Mouse (Mus musculus) hindbrain, embryonic 13.5 days (tissue): ENCODE measurements around the gene Sypl. TPM values are rescaled to one million over a fixed set of nuclear protein-coding genes. Genes with fewer than 3 reads are reported as not detected.

ENCODE experiments used
- ATAC-seq: fragments of 200-750 bp; cut with Nextera tagmentation; 2 replicates; pipeline ENCODE4 v1.8.0; 2017; ENCODE audit warnings: moderate TSS enrichment; ENCODE audit not compliant: low FRiP score
- H3K27ac ChIP-seq: fragments of 300-500 bp; sonication (generic); 2 replicates; pipeline ENCODE4 v1.5.1; 2015; ENCODE audit warnings: inconsistent platforms, mild to moderate bottlenecking, moderate library complexity
- H3K27me3 ChIP-seq: fragments of 300-500 bp; sonication (generic); 2 replicates; pipeline ENCODE4 v1.6.1; 2015; ENCODE audit warnings: mild to moderate bottlenecking, inconsistent platforms
- H3K36me3 ChIP-seq: fragments of 300-500 bp; sonication (generic); 2 replicates; pipeline ENCODE4 v1.6.1; 2015; ENCODE audit warnings: mild to moderate bottlenecking, inconsistent platforms
- H3K4me1 ChIP-seq: fragments of 300-500 bp; sonication (generic); replicated peaks from 2 replicates; pipeline ENCODE4 v1.6.1; 2015; ENCODE audit warnings: inconsistent platforms
- H3K4me2 ChIP-seq: fragments of 300-500 bp; sonication (generic); 2 replicates; pipeline ENCODE4 v1.6.1; 2015; ENCODE audit warnings: inconsistent platforms, mild to moderate bottlenecking, moderate library complexity
- H3K4me3 ChIP-seq: fragments of 300-500 bp; sonication (generic); 2 replicates; pipeline ENCODE4 v1.5.1; 2015; ENCODE audit warnings: mild to moderate bottlenecking, inconsistent platforms
- H3K9ac ChIP-seq: fragments of 300-500 bp; sonication (generic); 2 replicates; pipeline ENCODE4 v1.6.1; 2015; ENCODE audit warnings: mild to moderate bottlenecking, inconsistent platforms
- H3K9me3 ChIP-seq: fragments of 300-500 bp; sonication (generic); 2 replicates; pipeline ENCODE4 v1.6.1; 2016; ENCODE audit warnings: inconsistent platforms
- WGBS: fragments of 180-500 bp; shearing (Covaris S2); methylation state at CpG from one replicate; pipeline ENCODE4 v1.1.7; 2015; 5-methylcytosine and 5-hydroxymethylcytosine counted together
- polyA plus RNA-seq: library from polyadenylated mRNA; unstranded; fragments of >200 nt; fragmentation: Nextera tagmentation; extraction: Ambion mirVana; gene quantifications from 2 replicates; pipeline ENCODE4 v1.2.1, GENCODE M21; 2015

Sypl gene
- polyA plus RNA-seq, 1 experiment from 2014 or later: 45.3 TPM

DNA sequence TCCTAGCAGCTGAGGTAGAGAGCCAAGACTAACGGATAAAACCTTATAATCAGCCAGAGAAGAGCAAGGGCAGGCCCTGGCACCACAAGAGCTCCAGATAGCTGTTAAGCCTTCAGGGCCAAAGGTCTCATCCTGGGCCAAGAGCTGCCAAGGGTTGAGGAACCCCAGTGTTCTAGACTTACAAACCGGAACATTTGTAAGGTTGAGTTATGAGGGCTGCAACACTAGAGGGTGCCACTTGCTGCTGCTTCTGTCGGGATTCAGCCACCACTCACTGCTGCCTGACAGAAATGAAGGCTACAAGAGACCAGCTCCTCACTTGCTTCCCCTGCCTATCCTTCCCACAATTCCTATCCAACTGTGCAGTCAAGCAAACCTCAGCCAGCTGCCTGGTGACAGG lies 1.3 kb upstream of the Sypl start:
- Histone ChIP-seq H3K9ac (no peak overlapping the region), H3K27ac (no peak overlapping the region), H3K9me3 (no peaks in the 10 kb centered on the region), H3K4me3 (no peak overlapping the region), H3K4me2 (no peak overlapping the region), H3K27me3 (no peaks in the 10 kb centered on the region), H3K36me3 (no peaks in the 10 kb centered on the region), H3K4me1 (peaks cover 29% of the 10 kb centered on the region)
- WGBS: 36% methylated on average over 3 of the region's 3 CpGs
- no peak for ATAC-seq

- H3K4me2 ChIP-seq: peak overlapping the region; percentile 68
- WGBS: 15% methylated on average over 6 of the region's 6 CpGs
- no peaks in the 10 kb centered on the region for H3K27me3 ChIP-seq
- H3K4me1 ChIP-seq: peaks cover 30% of the 10 kb centered on the region
- peak overlapping the region; percentile 98 for H3K27ac ChIP-seq
- H3K9me3 ChIP-seq: no peaks in the 10 kb centered on the region
- peak overlapping the region; percentile 72 for H3K9ac ChIP-seq
- no peaks in the 10 kb centered on the region for H3K36me3 ChIP-seq
- ATAC-seq: no peak
- peak overlapping the region; percentile 76 for H3K4me3 ChIP-seq
Observed at GRCm38 (mm10) chr12:32953066-32953465, 625 bp upstream of the Sypl start.

DNA sequence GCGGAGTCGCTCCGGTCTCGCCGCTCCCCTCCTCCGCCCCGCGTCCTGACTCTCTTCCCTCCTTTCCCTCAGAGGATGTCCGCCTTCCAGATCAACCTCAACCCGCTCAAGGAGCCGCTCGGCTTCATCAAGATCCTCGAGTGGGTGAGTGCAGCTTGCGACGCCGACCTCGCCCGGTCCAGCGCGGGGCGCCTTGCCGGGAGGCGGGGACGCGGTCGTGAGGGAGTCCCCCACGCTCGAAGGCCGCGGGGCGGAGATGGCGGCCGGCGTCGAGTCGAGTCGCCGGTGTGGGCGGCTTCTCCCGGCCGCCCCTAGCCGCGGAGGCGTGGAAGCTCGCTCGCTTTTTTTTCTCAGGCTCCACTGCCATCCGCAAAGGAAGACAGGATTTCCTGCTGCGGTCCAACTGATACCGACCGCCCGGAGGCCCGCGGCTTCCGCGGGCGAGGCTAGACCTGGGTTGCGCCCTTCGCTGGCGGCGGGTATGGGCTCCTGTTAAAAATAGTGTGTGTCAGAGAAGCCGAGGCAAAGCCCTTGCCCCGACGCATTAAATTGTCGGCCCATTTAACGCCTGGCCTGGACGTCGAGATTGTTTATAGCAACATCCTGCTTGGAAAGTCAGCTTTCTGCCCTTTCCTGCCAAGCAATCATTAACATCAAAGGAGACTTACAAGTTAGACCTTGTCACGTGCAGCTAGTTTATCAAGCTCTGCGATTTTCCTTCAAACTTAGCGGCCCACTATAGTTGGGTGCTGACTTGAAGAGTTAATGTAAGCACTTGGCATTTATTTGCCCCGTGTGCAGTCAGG lies 728 bp downstream of the Sypl start:
- Histone ChIP-seq H3K36me3 (no peaks in the 10 kb centered on the region), H3K4me2 (peak overlapping the region; percentile 68), H3K9ac (peak overlapping the region; percentile 91), H3K27me3 (no peaks in the 10 kb centered on the region), H3K4me1 (peaks cover 30% of the 10 kb centered on the region), H3K27ac (peak overlapping the region; percentile 98), H3K9me3 (no peaks in the 10 kb centered on the region), H3K4me3 (peak overlapping the region; percentile 76)
- under 1% methylated on average over 66 of the region's 71 CpGs for WGBS
- ATAC-seq: peak; percentile 82

DNA sequence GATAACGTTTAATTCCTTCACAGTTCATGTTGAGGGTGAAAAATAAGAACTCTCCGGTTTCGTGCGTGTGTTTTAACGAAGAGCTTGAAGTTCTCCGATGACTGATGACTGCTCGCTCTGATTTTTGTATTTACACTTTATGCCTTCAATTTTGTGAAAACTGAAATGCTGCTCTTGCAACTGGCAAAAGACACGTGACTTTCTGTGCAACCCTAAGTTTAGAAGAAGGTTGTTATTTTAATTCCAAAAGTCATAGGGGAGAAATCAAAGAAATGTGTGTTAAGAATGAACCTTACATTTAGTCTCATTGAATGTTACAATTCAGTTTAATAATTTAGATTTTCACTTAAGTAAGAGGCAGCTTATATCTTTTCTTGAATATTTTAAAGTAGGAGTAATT lies 1.3 kb downstream of the Sypl start:
- ATAC-seq: no peak
- Histone ChIP-seq H3K27ac (peak overlapping the region; percentile 98; the same call in 1 of the 2 replicates), H3K4me1 (peaks cover 30% of the 10 kb centered on the region), H3K9me3 (no peaks in the 10 kb centered on the region), H3K27me3 (no peaks in the 10 kb centered on the region), H3K4me3 (peak overlapping the region; percentile 76), H3K4me2 (peak overlapping the region; percentile 68), H3K9ac (peak overlapping the region; percentile 91), H3K36me3 (no peaks in the 10 kb centered on the region)
- 4% methylated on average over 8 of the region's 8 CpGs for WGBS

DNA sequence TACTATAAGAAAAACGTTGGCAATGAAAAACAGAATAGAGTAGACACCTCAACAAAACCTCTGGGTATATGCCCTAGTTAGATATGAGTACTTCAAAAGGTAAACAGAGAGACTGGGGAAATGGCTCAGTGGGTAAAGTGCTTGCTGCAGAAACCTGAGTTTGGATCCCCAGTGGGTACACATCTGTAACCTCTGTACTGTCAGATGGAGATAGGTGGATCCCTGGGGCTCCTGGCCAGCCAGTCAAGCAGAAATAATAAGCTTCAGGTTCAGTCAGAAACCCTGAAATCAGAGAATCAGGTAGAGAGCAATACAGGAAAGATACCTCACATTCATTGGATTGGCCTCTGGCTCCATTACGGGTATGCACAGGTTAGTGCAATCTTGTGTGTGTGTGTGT lies 3.5 kb downstream of the Sypl start:
- H3K4me1 ChIP-seq: peaks cover 30% of the 10 kb centered on the region
- H3K27me3 ChIP-seq: no peaks in the 10 kb centered on the region
- no peaks in the 10 kb centered on the region for H3K36me3 ChIP-seq
- H3K9ac ChIP-seq: no peak overlapping the region
- no peak for ATAC-seq
- WGBS: 74% methylated on average over 2 of the region's 2 CpGs
- no peak overlapping the region for H3K4me2 ChIP-seq
- no peaks in the 10 kb centered on the region for H3K9me3 ChIP-seq
- H3K27ac ChIP-seq: no peak overlapping the region
- H3K4me3 ChIP-seq: no peak overlapping the region

DNA sequence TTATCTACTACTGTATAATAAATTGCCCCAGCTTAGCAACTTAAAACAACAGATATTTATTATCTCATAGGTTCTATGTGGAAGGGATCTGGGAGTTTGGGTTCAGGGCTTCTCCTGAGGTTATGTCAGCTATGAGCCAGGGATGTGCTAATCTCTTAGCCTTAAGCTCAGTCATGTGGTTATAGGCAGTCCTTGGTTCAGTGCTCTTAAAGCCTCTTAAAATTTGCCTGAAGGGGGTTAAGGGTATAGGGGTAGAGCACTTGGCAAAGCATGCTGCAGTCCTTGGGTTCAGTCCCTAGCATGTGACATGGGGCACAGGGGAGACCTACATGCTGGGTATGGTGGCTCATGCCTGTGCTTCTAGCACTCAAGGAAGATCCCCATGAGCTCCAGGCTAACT lies 8.4 kb downstream of the Sypl start:
- Histone ChIP-seq H3K9me3 (no peaks in the 10 kb centered on the region), H3K4me2 (no peak overlapping the region), H3K9ac (no peak overlapping the region), H3K27ac (no peak overlapping the region), H3K27me3 (no peaks in the 10 kb centered on the region), H3K4me1 (peaks cover 4% of the 10 kb centered on the region), H3K4me3 (no peak overlapping the region), H3K36me3 (no peaks in the 10 kb centered on the region; the same call in 1 of the 2 replicates)
- ATAC-seq: no peak

DNA sequence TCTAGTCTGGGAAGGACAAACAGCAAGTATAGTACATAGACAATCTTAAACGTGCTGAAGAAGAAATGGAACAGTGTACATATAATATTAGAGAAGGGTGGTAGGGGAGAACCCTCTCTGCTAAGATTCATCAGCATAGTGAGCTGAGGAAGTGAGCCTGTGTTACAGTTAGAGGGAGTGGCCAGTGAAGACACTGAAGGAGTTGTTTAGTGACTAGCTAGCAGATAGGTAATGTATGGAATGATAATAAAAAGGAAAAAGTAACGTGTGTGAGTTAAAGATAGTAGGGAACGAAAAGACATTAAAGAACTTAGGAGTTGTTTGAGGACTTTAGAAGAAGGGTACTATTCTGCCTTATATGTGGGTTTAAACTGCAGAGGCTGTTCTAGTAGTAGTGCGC lies 10.2 kb downstream of the Sypl start:
- 95% methylated on average over 4 of the region's 4 CpGs for WGBS
- Histone ChIP-seq H3K9ac (no peak overlapping the region), H3K27me3 (no peaks in the 10 kb centered on the region)

DNA sequence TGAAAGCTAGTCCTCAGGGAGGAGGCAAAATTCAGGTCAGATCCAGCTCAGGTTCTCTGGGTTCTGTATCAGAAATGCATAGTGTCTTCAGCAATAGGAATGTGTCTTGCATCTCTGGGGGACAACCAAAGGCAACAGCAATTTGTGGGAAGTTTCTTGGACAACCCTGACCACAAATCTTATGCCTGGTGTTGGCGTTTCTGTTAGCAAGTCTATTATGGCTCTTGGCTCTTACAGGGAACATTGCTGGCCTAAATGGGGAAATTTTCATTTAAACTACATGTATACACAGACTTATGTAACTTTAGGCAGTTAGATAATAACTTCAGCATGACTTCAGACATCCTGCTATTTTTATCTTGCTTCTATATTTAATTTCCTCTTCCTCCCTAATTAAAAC lies 18.6 kb downstream of the Sypl start:
- Histone ChIP-seq H3K4me3 (no peak overlapping the region), H3K27me3 (no peaks in the 10 kb centered on the region), H3K27ac (no peak overlapping the region), H3K9ac (no peak overlapping the region), H3K4me1 (no peaks in the 10 kb centered on the region), H3K36me3 (peaks cover 33% of the 10 kb centered on the region), H3K4me2 (no peak overlapping the region), H3K9me3 (no peaks in the 10 kb centered on the region)
- ATAC-seq: no peak
- WGBS: 100% methylated on average over 1 of the region's 1 CpGs

More for the DNA sequence above, 10.2 kb downstream of the Sypl start:
- no peak for ATAC-seq
- Histone ChIP-seq H3K4me2 (no peak overlapping the region), H3K9me3 (no peaks in the 10 kb centered on the region), H3K36me3 (peaks cover 6% of the 10 kb centered on the region), H3K4me1 (no peaks in the 10 kb centered on the region; the same call in 1 of the 2 replicates), H3K27ac (no peak overlapping the region), H3K4me3 (no peak overlapping the region)

DNA sequence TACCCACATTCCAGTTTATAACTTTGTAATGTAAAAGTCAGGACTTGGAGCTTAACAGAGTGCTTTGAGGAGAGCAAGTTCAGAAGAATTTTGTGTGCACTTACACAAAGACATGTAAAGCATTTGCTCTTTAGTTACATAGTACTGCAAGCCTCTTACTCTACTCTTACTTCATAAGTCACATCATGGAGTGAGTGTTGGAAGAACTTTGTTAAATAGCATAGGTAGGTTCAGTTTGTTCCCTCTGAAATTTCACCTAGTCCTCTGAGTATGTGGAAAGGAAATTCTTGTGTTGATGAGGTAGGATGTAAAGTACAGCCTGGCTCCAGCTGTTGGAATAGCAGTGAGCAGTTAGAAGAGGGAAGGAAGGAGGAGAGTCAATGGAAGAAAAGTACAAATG lies 21.2 kb downstream of the Sypl start:
- ATAC-seq: no peak
- Histone ChIP-seq H3K9me3 (no peaks in the 10 kb centered on the region), H3K4me2 (no peak overlapping the region), H3K9ac (no peak overlapping the region), H3K4me1 (no peaks in the 10 kb centered on the region), H3K36me3 (peaks cover 25% of the 10 kb centered on the region), H3K27me3 (no peaks in the 10 kb centered on the region), H3K27ac (no peak overlapping the region), H3K4me3 (no peak overlapping the region)

DNA sequence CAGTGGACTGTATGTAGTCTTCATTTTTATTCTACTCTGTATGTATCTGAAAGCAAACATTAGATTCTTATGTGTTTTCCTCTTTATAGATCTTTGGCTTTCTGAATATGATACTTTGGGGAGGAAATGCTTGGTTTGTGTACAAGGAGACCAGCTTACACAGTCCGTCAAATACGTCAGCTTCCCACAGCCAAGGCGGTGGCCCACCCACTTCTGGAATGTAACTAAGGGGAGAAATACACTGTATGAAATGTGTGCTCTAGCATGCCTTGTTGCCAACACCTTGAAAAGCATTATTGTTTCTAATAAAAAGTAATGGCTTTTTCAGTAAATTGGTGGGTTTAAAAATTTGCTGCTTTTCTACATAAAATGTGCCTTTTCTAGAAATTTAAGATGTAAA lies 21.8 kb downstream of the Sypl start:
- Histone ChIP-seq H3K27me3 (no peaks in the 10 kb centered on the region), H3K9me3 (no peaks in the 10 kb centered on the region), H3K36me3 (peaks cover 22% of the 10 kb centered on the region), H3K27ac (no peak overlapping the region), H3K4me1 (no peaks in the 10 kb centered on the region), H3K9ac (no peak overlapping the region), H3K4me3 (no peak overlapping the region), H3K4me2 (no peak overlapping the region)
- ATAC-seq: no peak
- 84% methylated on average over 3 of the region's 3 CpGs for WGBS

GRCm38 (mm10) chr12:32982631-32983030 lies 28.9 kb downstream of the Sypl start:
- no peak for ATAC-seq
- Histone ChIP-seq H3K36me3 (no peaks in the 10 kb centered on the region), H3K9ac (no peak overlapping the region), H3K4me2 (no peak overlapping the region), H3K9me3 (no peaks in the 10 kb centered on the region), H3K4me3 (no peak overlapping the region), H3K27me3 (no peaks in the 10 kb centered on the region), H3K4me1 (no peaks in the 10 kb centered on the region), H3K27ac (no peak overlapping the region)
- WGBS: 100% methylated on average over 1 of the region's 1 CpGs

DNA sequence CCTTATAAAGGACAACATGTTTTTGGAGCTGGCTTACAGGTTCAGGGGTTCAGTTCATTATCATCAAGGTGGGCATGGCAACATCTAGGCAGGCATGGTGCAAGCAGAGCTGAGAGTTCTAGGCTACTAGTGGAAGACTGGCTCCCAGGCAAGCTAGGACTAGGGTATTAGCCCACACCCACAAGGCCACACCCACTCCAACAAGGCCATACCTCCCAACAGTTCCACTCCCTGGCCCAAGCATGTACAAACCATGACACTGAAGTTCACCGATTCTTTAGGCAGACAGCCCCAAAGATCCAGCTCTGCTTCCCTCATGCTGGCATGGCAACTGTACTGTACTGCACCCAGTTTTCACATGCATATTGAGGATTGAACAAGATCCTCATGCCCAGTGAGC lies 29.4 kb downstream of the Sypl start:
- 100% methylated on average over 1 of the region's 1 CpGs for WGBS
- H3K4me1 ChIP-seq: no peaks in the 10 kb centered on the region
- H3K27me3 ChIP-seq: no peaks in the 10 kb centered on the region
- no peak for ATAC-seq
- no peak overlapping the region for H3K4me2 ChIP-seq
- H3K36me3 ChIP-seq: no peaks in the 10 kb centered on the region
- H3K9ac ChIP-seq: no peak overlapping the region
- H3K9me3 ChIP-seq: no peaks in the 10 kb centered on the region
- H3K4me3 ChIP-seq: no peak overlapping the region
- H3K27ac ChIP-seq: no peak overlapping the region

DNA sequence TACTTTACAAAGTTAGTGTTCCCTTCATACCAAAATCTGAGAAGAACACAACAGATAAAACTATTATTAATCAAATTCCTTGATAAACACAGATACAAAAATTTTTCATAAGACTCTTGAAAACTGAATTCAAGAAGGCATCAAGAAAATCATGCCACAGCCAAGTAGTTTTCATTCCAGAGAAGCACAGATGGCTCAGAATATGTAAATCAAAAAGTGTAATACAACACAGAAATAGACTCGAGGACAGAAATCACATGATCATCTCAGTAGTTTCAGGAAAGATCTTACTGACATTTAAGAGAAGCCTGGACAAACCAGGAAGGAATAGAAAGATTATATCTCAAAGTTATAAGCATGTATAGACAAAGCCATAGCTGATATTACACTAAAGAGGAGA lies 32.6 kb downstream of the Sypl start:
- Histone ChIP-seq H3K4me3 (no peak overlapping the region), H3K4me1 (no peaks in the 10 kb centered on the region), H3K9ac (no peak overlapping the region), H3K27ac (no peak overlapping the region), H3K27me3 (no peaks in the 10 kb centered on the region), H3K36me3 (no peaks in the 10 kb centered on the region), H3K4me2 (no peak overlapping the region), H3K9me3 (no peaks in the 10 kb centered on the region)
- WGBS: 65% methylated on average over 1 of the region's 1 CpGs
- ATAC-seq: no peak
